16 mouse cellular contexts compared by ENCODE assay signal in genomic region chr9:49851522-49851921, GRCm38 (mm10). TPM values are rescaled to one million over a fixed set of nuclear protein-coding genes. Genes with fewer than 3 reads are reported as not detected.
"Had no signal": no experiment of that assay in that cellular context is flagged by ENCODE, and none has a peak within 500 bp of the region (broad histone marks: within the 10 kb centered on the region; RNA-seq: fewer than 3 reads in every experiment).

No protein-coding gene starts in this region.

- H3K4me3 ChIP-seq: limb, embryonic 10.5 days; liver, embryonic 15.5 days; midbrain, embryonic 10.5 days; neural tube, embryonic 12.5 days; stomach, embryonic 15.5 days had no signal

- ATAC-seq: hindbrain, embryonic 16.5 days; inflammation-experienced regulatory T-cells, adult 6 months; intestine, postnatal 0 days had no signal

- DNase-seq: kidney, postnatal 10 days; lung, embryonic 14.5 days; lung, postnatal 10 days; lung, postnatal 4 days; midbrain, embryonic 14.5 days; right cerebral cortex, postnatal 14 days; thymus, postnatal 36 days had no signal

- H3K27ac ChIP-seq: limb, embryonic 10.5 days; liver, embryonic 15.5 days; midbrain, embryonic 10.5 days; neural tube, embryonic 12.5 days; stomach, embryonic 15.5 days had no signal

RNA-seq across cellular contexts. Expression of gene Ncam1, which starts 52.8 kb away (rescaled TPM):
- total RNA-seq: monocyte, adult 5-6 weeks had no signal
